In the genomic region with DNA sequence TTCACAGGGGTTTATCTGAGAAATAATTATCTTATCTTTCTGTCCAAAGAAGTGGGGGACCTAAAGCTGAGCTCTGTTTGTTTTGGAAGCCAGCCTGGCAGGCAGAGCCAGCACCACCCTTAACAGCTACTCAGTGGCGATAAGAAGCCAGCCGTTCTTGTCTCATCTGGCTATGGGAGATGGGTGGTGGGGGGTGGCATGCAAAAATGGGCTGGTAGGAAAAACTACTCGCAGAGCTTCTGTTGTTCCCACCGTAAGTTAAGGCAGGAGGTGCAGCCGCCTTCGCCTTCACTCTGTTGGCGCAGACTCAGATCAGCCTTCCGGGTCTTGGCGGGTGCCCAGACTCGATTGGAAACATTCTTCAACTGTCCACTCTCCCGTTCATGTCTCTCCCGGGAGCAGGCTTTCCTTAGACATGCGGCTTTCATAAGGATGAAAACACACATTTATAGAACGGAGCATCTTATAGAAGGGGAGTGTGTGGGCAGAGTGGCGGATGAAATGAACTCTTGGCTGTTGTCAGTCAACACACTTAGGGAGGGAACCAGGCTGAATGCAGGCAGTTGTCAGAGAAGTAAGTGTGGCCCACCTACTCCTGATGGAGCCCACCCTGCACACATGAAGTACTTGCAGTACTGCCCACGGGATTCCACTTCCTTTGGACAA, we compare ENCODE assay signal across 9 mouse cellular contexts.
DNase-seq lines count a peak whose midpoint lies in the region; ATAC-seq and TF ChIP-seq lines count a peak whose summit lies in the region.
"Had no signal": no experiment of that assay in that cellular context is flagged by ENCODE, and none has a peak within 500 bp of the region (broad histone marks: within the 10 kb centered on the region; RNA-seq: fewer than 3 reads in every experiment).

No protein-coding gene starts in this region.

- H3K36me3 ChIP-seq in intestine, postnatal 0 days (ENCODE audit: control insufficient read depth, insufficient read depth) = no peaks in the 10 kb centered on the region; the same call in 1 of the 2 replicates

- no peak for ATAC-seq in intestine, postnatal 0 days
- peak; percentile 84 for ATAC-seq in megakaryocyte-erythroid progenitor cell, adult 5-6 weeks (replicated peaks; ENCODE audit: low FRiP score, low TSS enrichment, poor library complexity, severe bottlenecking)

- no peak overlapping the region for H3K9ac ChIP-seq in intestine, postnatal 0 days (ENCODE audit: low read depth, low read length)

- WGBS in intestine, postnatal 0 days = 28% methylated on average over 16 of the region's 16 CpGs

- H3K27ac ChIP-seq in intestine, postnatal 0 days (ENCODE audit: low read depth, low read length) = no peak overlapping the region
- H3K27ac ChIP-seq: macrophage had no signal

- H3K27me3 ChIP-seq in intestine, postnatal 0 days (replicated peaks; ENCODE audit: control insufficient read depth, insufficient read depth, low read length) = no peaks in the 10 kb centered on the region

- H3K4me1 ChIP-seq in intestine, postnatal 0 days (replicated peaks; ENCODE audit: control insufficient read depth, insufficient read depth, low read length) = peaks cover 8% of the 10 kb centered on the region; the same call in 1 of the 2 replicates

- TF ChIP-seq CTCF in intestine, postnatal 0 days (IDR thresholded peaks at IDR 0.05; ENCODE audit: low read depth) = no peak

- H3K4me3 ChIP-seq in intestine, postnatal 0 days (ENCODE audit: low read depth, low read length) = peak overlapping the region; percentile 9; the same call in 1 of the 2 replicates

- DNase-seq in cerebellum, postnatal 36 days = peak; percentile 32 to 42
- no peak for DNase-seq in cerebellum, adult 9-10 months
- DNase-seq in ovary, adult 18-20 months (ENCODE audit: low spot score) = peak; percentile 15
- no peak for DNase-seq in ovary, postnatal 14 days (ENCODE audit: low spot score)
- no peak for DNase-seq in natural killer cell, adult 2 months (ENCODE audit: low spot score in 2 of 2)
- no peak for DNase-seq in cerebellum, adult 11 months

- H3K4me2 ChIP-seq in intestine, postnatal 0 days (replicated peaks; ENCODE audit: low read depth) = peak overlapping the region; percentile 54

- no peaks in the 10 kb centered on the region for H3K9me3 ChIP-seq in intestine, postnatal 0 days (ENCODE audit: control insufficient read depth)

Comparison
In these comparisons a context has a peak if more than half of its experiments do, and no peak if none do; other contexts are left out.
1. DNase-seq: peak in cerebellum, postnatal 36 days (2 of 2) and ovary, adult 18-20 months (single experiment); none in cerebellum, adult 9-10 months (single experiment), ovary, postnatal 14 days (single experiment), natural killer cell, adult 2 months (0 of 2) and cerebellum, adult 11 months (single experiment).